Mouse (Mus musculus): ENCODE measurements at regions not wholly inside any gene's neighbourhood (a gene's known extent, or its start where the extent isn't known, plus 50 kb on each side); places are given as distances from the start of the nearest gene placed in this dataset.

DNA sequence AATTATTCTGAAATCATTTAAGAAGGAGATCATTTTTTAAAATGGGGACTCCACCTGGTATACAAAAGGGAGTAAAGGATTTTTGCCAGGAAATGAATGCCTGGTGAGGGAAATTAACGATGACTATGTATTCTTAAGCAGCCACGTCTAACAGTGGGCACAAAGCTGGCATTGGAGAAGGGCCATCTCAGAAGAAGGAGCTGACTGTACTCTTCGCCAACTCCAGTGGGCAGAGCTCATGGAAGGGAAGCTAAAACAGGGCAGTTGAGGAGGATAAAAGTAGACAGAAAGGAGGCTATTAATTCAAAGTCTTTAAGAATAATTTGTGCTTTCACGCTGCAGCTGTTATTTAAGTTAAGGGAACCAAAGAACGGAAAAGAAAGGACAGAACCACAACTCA, 294.2 kb downstream of the H2al1n start:
- peak; percentile 3 for DNase-seq

Measured in right cerebral cortex, postnatal 4 days (tissue).